Mouse (Mus musculus) stomach, embryonic 15.5 days (tissue): ENCODE results near the gene Rbp1. TPM values are rescaled to one million over a fixed set of nuclear protein-coding genes. Genes with fewer than 3 reads are reported as not detected.

Experiments used
- ATAC-seq: fragments of 200-750 bp; cut with Nextera tagmentation; 2 replicates; pipeline ENCODE4 v1.8.0; 2017; ENCODE audit warnings: low read depth, moderate number of reproducible peaks, moderate TSS enrichment; ENCODE audit not compliant: insufficient read depth, low FRiP score
- H3K27ac ChIP-seq: fragments of 300-500 bp; sonication (generic); 2 replicates; pipeline ENCODE4 v1.5.1; 2015; ENCODE audit warnings: mild to moderate bottlenecking, inconsistent platforms
- H3K27me3 ChIP-seq: fragments of 300-500 bp; sonication (generic); replicated peaks from 2 replicates; pipeline ENCODE4 v1.6.1; 2015; ENCODE audit warnings: inconsistent platforms
- H3K36me3 ChIP-seq: fragments of 300-500 bp; sonication (generic); 2 replicates; pipeline ENCODE4 v1.6.1; 2015; ENCODE audit warnings: inconsistent platforms
- H3K4me1 ChIP-seq: fragments of 300-500 bp; sonication (generic); 2 replicates; pipeline ENCODE4 v1.6.1; 2015; ENCODE audit warnings: inconsistent platforms
- H3K4me2 ChIP-seq: fragments of 300-500 bp; sonication (generic); 2 replicates; pipeline ENCODE4 v1.6.1; 2015; ENCODE audit warnings: mild to moderate bottlenecking, inconsistent platforms
- H3K4me3 ChIP-seq: fragments of 300-500 bp; sonication (generic); replicated peaks from 2 replicates; pipeline ENCODE4 v1.5.1; 2015; ENCODE audit warnings: inconsistent platforms
- H3K9ac ChIP-seq: fragments of 300-500 bp; sonication (generic); 2 replicates; pipeline ENCODE4 v1.6.1; 2015; ENCODE audit warnings: inconsistent platforms
- H3K9me3 ChIP-seq: fragments of 300-500 bp; sonication (generic); 2 replicates; pipeline ENCODE4 v1.6.1; 2016; ENCODE audit warnings: inconsistent platforms
- WGBS: fragments of 180-500 bp; shearing (Covaris S2); methylation state at CpG from one replicate; pipeline ENCODE4 v1.1.7; 2015; 5-methylcytosine and 5-hydroxymethylcytosine counted together
- polyA plus RNA-seq: library from polyadenylated mRNA; unstranded; fragments of >200 nt; fragmentation: Nextera tagmentation; extraction: Ambion mirVana; gene quantifications from 2 replicates; pipeline ENCODE4 v1.2.1, GENCODE M21; 2015

Rbp1 gene
- polyA plus RNA-seq = 65.2 and 79.9 TPM in 2 replicates

DNA sequence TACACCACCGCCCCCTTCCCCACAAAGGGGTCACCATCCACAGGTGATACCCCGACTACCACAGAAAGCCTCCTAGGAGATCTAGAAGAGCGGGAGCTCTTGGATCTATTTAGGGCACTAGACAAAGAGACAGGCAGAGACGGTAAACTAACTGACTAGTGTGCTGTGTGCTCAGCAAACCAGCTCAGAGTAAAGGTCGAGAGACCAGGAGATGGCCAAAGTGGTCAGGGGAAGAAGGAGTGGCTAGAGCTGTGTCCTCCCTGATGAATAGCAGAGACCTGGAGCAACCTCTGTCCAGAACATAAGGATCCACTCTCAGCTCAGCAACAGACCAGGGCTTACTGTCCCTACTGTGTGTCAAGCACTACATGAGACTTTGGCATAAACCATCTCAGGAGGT is at the start of gene Rbp1:
Rbp1 (plus strand) TSS at position 306 of the 400 bp plus-strand sequence.
- Histone ChIP-seq H3K27me3 (no peaks in the 10 kb centered on the region), H3K4me1 (peaks cover 10% of the 10 kb centered on the region), H3K4me2 (no peak within 1 kb of the TSS), H3K4me3 (no peak within 1 kb of the TSS), H3K36me3 (no peaks in the 10 kb centered on the region), H3K27ac (no peak within 1 kb of the TSS), H3K9me3 (no peaks in the 10 kb centered on the region), H3K9ac (no peak within 1 kb of the TSS)
- 61% methylated on average over 5 of the region's 5 CpGs for WGBS
- ATAC-seq = no peak

DNA sequence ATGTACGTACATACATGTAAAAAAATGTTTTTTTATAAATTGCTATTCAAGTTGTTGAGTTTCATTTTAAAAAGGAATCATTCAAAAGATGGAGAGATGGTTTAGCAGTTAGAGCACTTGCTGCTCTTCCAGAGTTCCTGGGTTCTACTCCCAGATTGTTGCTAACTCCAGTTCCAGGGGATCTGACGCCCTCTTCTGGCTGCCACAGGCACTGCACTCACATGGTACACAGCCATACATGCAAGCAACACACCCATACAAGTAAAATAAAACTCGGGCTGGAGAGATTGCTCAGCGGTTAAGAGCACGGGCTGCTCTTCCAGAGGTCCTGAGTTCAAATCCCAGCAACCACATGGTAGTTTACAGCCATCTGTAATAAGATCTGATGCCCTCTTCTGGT is 49.4 kb upstream of the Rbp1 start:
- Histone ChIP-seq H3K27me3 (no peaks in the 10 kb centered on the region), H3K4me1 (no peaks in the 10 kb centered on the region), H3K36me3 (no peaks in the 10 kb centered on the region), H3K4me2 (no peak overlapping the region), H3K27ac (no peak overlapping the region), H3K9me3 (no peaks in the 10 kb centered on the region), H3K4me3 (no peak overlapping the region), H3K9ac (no peak overlapping the region)
- WGBS = 96% methylated on average over 5 of the region's 5 CpGs
- no peak for ATAC-seq

DNA sequence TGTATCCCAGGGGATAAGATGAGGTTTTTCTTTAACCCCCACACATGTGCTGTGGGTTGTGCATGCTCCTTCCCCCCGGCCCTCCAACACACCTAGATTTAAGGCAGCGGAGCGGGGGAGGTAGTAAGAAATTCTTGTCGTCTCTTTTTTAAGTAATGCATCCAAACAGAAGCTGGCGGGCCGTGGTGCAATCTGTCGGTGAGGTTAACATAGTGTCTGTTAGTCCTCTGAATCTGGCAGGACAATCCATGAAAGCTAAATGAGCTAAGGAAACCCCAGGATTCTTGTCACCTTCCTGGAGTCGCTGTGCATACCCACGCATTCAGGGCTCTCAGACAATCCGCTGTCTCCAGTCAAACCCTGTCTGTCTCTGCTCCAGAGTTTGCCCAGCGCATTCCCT is 47.9 kb upstream of the Rbp1 start:
- ATAC-seq = no peak
- no peak overlapping the region for H3K4me3 ChIP-seq
- no peaks in the 10 kb centered on the region for H3K36me3 ChIP-seq
- no peaks in the 10 kb centered on the region for H3K27me3 ChIP-seq
- no peak overlapping the region for H3K27ac ChIP-seq
- no peaks in the 10 kb centered on the region for H3K9me3 ChIP-seq
- WGBS = 75% methylated on average over 11 of the region's 11 CpGs
- H3K4me2 ChIP-seq = no peak overlapping the region
- no peaks in the 10 kb centered on the region for H3K4me1 ChIP-seq
- no peak overlapping the region for H3K9ac ChIP-seq

DNA sequence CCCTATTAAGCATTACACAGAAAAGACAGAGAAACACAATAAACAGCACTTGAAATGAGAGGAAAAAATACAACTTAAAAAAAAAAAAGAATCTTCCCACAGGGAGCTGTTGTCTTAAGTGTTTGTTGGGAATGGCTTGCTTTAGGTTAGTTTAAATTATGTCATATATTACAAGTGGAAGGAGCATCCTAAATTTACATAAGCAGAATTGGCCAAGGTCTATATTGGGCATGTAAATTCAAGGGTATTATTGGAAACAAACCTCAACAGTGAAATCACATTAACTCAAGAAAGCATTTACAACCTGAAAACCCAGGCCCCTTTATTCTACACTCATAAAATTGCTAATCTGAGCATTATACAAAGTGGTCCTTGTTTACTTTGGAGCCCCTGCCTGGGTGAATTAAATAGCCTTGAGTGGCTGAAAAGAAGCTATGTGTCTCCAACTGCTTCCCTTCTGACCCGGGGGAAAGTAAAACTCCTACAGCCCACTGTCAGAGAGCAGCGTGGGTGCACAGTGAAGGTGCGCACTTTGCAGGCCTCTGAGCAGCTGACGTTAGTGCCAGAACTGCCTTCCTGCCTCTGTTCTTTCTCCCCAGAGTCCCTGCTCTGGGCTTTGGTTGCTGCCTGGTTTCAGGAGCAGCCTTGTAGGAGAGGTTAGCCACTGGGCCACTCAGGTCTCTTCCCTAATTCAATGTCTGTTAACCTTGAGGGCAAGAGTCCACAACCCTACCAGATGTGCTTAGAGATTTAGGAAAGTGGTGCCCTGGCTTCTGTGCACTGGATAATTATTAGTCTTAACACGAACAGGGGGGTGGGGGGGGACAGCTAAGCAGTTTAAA is 47.2 kb upstream of the Rbp1 start:
- H3K27ac ChIP-seq = no peak overlapping the region
- H3K27me3 ChIP-seq = no peaks in the 10 kb centered on the region
- H3K4me3 ChIP-seq = no peak overlapping the region
- no peaks in the 10 kb centered on the region for H3K9me3 ChIP-seq
- no peak overlapping the region for H3K4me2 ChIP-seq
- no peaks in the 10 kb centered on the region for H3K36me3 ChIP-seq
- no peak overlapping the region for H3K9ac ChIP-seq
- no peaks in the 10 kb centered on the region for H3K4me1 ChIP-seq
- 47% methylated on average over 5 of the region's 5 CpGs for WGBS
- no peak for ATAC-seq

DNA sequence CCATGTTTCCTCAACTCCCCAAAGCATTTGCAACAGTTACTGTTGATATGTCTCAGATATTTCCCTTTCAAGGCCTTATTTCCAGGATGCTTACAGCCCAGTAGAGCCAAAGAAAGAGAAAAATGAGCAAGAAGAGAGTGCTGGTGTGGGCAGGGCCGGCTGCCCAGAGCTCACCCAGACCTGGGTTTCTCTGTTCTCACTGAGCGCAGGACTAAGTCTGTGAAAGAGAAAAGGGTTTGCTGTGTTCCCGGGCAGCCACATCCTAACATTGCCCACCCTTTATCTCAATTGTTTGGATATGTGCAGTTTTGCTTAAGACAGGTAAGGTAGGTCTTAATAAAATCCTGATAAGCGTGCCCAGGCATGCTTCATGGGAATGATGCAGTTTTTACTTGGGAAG is 43.0 kb upstream of the Rbp1 start:
- WGBS = 75% methylated on average over 4 of the region's 4 CpGs
- H3K4me1 ChIP-seq = no peaks in the 10 kb centered on the region
- no peak for ATAC-seq
- H3K9ac ChIP-seq = no peak overlapping the region
- H3K4me2 ChIP-seq = no peak overlapping the region
- no peak overlapping the region for H3K4me3 ChIP-seq
- H3K36me3 ChIP-seq = no peaks in the 10 kb centered on the region
- no peaks in the 10 kb centered on the region for H3K9me3 ChIP-seq
- H3K27ac ChIP-seq = no peak overlapping the region
- H3K27me3 ChIP-seq = no peaks in the 10 kb centered on the region

DNA sequence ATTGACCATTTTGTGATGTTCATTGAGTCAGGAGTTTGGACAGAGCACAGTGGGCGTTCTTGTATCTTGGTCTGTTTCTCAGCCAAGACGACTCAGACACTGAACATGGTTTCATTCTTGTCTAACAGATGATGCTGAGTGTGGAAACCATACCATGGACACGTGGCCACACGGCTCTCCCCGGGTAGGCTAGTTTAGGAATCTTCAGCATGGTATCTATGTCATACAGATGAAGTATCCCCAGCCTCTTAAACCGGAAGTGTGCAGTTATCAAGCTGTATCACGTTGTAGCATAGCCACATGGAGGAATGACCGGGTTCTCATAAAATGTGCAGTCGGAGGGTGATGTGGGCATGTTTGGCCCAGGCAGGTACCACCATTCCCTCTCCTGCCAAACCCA is 42.2 kb upstream of the Rbp1 start:
- no peak for ATAC-seq
- Histone ChIP-seq H3K36me3 (no peaks in the 10 kb centered on the region), H3K9me3 (no peaks in the 10 kb centered on the region), H3K27ac (no peak overlapping the region), H3K4me1 (no peaks in the 10 kb centered on the region), H3K4me3 (no peak overlapping the region), H3K4me2 (no peak overlapping the region), H3K9ac (no peak overlapping the region), H3K27me3 (no peaks in the 10 kb centered on the region)
- WGBS = 88% methylated on average over 9 of the region's 9 CpGs

DNA sequence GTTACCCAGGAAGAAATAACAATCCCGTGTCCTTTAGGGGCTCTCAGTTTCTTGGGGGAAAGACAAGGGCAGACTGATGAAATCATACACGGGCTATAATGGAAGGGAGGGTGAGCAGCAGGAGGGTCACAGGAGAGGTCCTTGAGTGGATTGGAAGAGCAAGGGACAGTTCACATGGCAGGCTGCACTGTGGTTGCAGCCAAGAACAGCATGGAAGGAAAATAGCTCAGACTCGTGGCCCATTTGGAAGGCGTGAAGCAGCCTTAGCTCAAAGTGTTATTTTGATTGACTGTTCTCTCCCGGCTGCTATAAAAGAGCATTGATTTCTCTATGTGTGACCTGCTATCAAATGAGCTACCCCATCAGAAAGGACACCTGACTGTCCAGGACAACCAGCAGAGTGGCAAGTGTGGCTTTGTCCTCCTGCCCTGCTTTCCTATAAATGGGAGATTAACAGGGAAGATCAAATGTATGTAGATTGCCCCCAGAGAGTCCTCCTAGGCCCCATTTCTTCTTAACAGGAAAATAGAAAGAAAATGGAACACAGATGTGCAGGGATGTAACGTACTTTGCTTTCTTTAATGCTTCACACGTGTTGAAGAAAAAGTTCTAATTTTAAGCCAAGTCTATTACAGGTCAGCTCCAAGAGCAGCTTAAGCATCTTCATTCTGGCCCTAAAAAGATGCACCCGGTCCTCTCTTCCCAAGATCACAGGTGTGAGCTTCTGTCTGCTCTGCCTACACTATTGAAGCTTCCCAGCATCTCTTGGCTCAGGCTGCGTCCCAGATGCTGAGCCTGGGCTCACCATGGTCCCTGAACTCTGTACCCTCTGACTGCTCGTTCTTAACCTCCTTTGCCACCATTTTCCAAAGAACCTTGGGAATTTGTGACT is 34.8 kb upstream of the Rbp1 start:
- no peak overlapping the region for H3K4me2 ChIP-seq
- no peak overlapping the region for H3K9ac ChIP-seq
- 75% methylated on average over 10 of the region's 10 CpGs for WGBS
- no peaks in the 10 kb centered on the region for H3K4me1 ChIP-seq
- no peaks in the 10 kb centered on the region for H3K27me3 ChIP-seq
- H3K27ac ChIP-seq = no peak overlapping the region
- no peak for ATAC-seq
- H3K9me3 ChIP-seq = no peaks in the 10 kb centered on the region
- H3K36me3 ChIP-seq = no peaks in the 10 kb centered on the region
- H3K4me3 ChIP-seq = no peak overlapping the region

DNA sequence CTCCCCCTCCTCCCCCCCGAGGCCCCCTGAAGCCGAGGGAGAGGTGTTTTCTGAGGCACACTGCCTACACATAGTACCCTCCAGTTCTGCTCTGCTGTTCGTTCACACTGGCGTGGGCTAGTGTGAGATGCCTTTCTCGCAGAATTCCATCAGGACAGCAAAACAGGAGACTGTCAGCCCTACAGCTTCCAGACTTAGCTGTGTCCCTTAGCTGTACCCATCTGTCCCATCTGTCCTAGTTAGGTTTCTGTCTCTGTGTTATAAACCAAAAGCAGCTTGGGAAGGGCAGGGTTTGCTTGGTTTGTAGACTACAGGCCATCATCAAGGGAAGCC is 34.2 kb upstream of the Rbp1 start:
- Histone ChIP-seq H3K4me2 (no peak overlapping the region), H3K27me3 (no peaks in the 10 kb centered on the region), H3K4me1 (no peaks in the 10 kb centered on the region), H3K4me3 (no peak overlapping the region), H3K9ac (no peak overlapping the region), H3K27ac (no peak overlapping the region), H3K9me3 (no peaks in the 10 kb centered on the region), H3K36me3 (no peaks in the 10 kb centered on the region)
- WGBS = 81% methylated on average over 5 of the region's 5 CpGs
- no peak for ATAC-seq

DNA sequence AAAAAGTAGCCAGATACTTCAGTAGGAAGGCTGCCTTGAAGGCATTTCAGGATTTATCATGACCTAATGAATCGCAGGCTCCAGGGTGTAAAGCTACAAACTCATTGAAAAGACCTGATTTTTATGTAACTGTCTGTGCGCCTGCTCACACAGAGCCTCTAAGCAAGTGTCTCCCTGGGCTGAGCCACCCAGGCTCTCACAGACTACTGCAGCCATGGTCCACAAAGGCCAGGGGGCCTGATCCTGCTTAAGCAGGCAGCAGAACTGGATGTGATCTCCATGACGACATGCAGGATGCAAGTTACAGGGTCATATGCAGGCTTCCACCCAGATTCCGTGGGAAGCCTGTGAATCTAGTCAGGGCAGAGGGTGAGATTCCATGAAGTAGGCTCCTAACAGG is 29.3 kb upstream of the Rbp1 start:
- no peaks in the 10 kb centered on the region for H3K9me3 ChIP-seq
- no peak overlapping the region for H3K9ac ChIP-seq
- no peaks in the 10 kb centered on the region for H3K36me3 ChIP-seq
- no peaks in the 10 kb centered on the region for H3K27me3 ChIP-seq
- WGBS = 76% methylated on average over 4 of the region's 4 CpGs
- no peak overlapping the region for H3K27ac ChIP-seq
- H3K4me1 ChIP-seq = no peaks in the 10 kb centered on the region
- H3K4me2 ChIP-seq = no peak overlapping the region
- no peak for ATAC-seq
- no peak overlapping the region for H3K4me3 ChIP-seq

DNA sequence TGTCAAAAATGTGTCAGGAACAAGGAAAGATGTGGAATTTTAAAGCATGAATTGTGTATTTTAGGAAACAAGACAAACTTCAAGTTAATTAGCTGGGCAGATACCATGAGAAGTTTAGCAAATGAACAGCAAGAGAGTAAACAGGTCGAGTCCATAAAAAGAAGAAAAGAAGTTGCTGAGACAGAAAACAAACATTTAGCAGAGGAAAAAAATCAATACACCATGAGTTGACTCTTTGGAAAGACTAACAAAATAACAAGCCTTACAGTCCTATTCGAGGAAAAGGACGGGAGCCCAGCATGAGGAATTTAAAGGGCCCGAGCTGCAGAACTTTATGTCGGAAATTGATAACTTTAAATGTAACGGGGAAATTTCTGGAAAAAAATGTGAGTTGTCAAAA is 25.6 kb upstream of the Rbp1 start:
- no peak overlapping the region for H3K4me3 ChIP-seq
- no peaks in the 10 kb centered on the region for H3K36me3 ChIP-seq
- H3K9me3 ChIP-seq = no peaks in the 10 kb centered on the region
- no peaks in the 10 kb centered on the region for H3K4me1 ChIP-seq
- ATAC-seq = no peak
- no peak overlapping the region for H3K27ac ChIP-seq
- WGBS = 65% methylated on average over 6 of the region's 6 CpGs
- no peak overlapping the region for H3K4me2 ChIP-seq
- H3K9ac ChIP-seq = no peak overlapping the region
- no peaks in the 10 kb centered on the region for H3K27me3 ChIP-seq

DNA sequence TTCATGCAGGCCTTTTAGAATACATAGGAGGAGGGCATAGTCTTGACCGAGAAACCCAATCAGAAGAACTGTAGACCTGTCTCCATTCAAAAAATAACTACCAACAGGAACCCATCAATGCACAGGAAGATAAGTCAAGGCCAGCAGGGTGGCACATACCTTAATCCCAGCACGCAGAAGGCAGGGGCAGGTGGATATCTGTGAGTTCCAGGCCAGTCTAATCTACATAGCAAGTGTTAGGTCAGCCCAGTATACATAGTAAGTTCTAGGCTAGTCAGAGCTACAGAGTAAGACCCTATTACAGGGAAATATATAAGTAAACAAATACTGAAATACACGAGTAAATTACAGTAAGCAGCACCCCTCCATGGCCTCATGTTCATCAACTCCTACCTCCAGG is 24.9 kb upstream of the Rbp1 start:
- 68% methylated on average over 3 of the region's 3 CpGs for WGBS
- Histone ChIP-seq H3K27ac (no peak overlapping the region), H3K9ac (no peak overlapping the region), H3K9me3 (no peaks in the 10 kb centered on the region), H3K27me3 (no peaks in the 10 kb centered on the region), H3K36me3 (no peaks in the 10 kb centered on the region), H3K4me3 (no peak overlapping the region), H3K4me2 (no peak overlapping the region), H3K4me1 (no peaks in the 10 kb centered on the region)
- no peak for ATAC-seq

DNA sequence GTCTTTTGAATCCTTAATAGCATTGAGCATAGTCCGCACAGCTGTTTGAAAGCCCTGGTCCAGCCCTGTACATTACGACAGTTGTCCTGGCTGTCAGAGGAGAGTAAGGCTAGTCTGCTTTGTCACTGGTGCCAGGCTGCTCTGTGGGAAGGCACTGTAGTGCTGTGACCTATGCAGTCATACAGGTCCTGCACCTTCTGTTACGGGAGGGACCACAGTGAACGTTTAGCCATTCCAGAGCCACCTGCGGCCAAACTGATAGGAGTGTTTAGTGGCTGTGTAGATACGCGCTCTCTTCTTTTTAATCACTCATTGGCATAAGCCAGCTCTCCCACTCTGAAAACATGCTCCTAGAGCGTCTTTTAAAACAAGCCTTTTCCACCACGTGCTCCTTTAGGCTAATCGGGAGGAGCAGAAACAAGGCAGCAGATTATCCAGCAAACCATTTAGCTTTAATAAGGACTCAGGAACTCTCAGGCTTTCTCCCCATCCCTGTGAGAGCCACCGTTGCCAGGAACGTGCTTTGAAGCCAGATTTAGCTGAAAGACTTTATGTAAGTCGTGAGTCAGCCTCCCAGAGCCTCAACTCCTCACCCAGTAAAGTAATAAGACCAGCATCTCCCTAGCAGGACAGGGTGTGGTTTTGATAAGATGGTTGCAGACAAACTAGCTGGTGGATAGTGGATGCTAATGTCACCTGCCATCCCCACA is 22.4 kb upstream of the Rbp1 start:
- Histone ChIP-seq H3K4me1 (no peaks in the 10 kb centered on the region), H3K4me3 (no peak overlapping the region), H3K9ac (no peak overlapping the region), H3K4me2 (no peak overlapping the region), H3K9me3 (no peaks in the 10 kb centered on the region), H3K27ac (no peak overlapping the region), H3K36me3 (no peaks in the 10 kb centered on the region), H3K27me3 (no peaks in the 10 kb centered on the region)
- 69% methylated on average over 13 of the region's 13 CpGs for WGBS
- ATAC-seq = no peak; the same call in 1 of the 2 replicates
